Mouse (Mus musculus): ENCODE measurements at regions not wholly inside any gene's neighbourhood (a gene's known extent, or its start where the extent isn't known, plus 50 kb on each side); places are given as distances from the start of the nearest gene placed in this dataset.

- H3ac ChIP-seq (ENCODE audit: control insufficient read depth, insufficient read length) = no peak overlapping the region
- H3K36me3 ChIP-seq (ENCODE audit: control insufficient read depth, insufficient read depth) = no peaks in the 10 kb centered on the region
- H3K79me2 ChIP-seq (ENCODE audit: control insufficient read depth, insufficient read depth) = no peaks in the 10 kb centered on the region
- no peak overlapping the region for H3K4me3 ChIP-seq
- TF ChIP-seq E2F4 (IDR thresholded peaks at IDR 0.05; ENCODE audit: insufficient read depth) (no peak), MYOD1 (IDR thresholded peaks at IDR 0.05; ENCODE audit: control insufficient read depth in 1 of 3, insufficient read length in 2 of 3, low read depth in 2 of 3) (no peak), MAX (IDR thresholded peaks at IDR 0.05; ENCODE audit: low read depth) (no peak), TCF12 (IDR thresholded peaks at IDR 0.05; ENCODE audit: insufficient read depth, poor library complexity, severe bottlenecking) (no peak), MYOG (IDR thresholded peaks at IDR 0.05; ENCODE audit: control insufficient read depth in 1 of 3, insufficient read depth in 1 of 3, insufficient read length in 2 of 3, low read depth in 2 of 3) (no peak), SRF (IDR thresholded peaks at IDR 0.05; ENCODE audit: control insufficient read depth, insufficient read length, low read depth) (no peak)
- no peak overlapping the region for H3K4me2 ChIP-seq (ENCODE audit: low read depth)
- no peaks in the 10 kb centered on the region for H3K27me3 ChIP-seq (ENCODE audit: control insufficient read depth, insufficient read depth, insufficient read length)
Observed at GRCm38 (mm10) chr4:56654327-56654726, 85.5 kb upstream of the Gm26657 start.

- Histone ChIP-seq H3K79me2 (ENCODE audit: control insufficient read depth, insufficient read depth) (no peaks in the 10 kb centered on the region), H3K4me2 (ENCODE audit: low read depth) (no peak overlapping the region), H3K36me3 (ENCODE audit: control insufficient read depth, insufficient read depth) (no peaks in the 10 kb centered on the region), H3K4me3 (no peak overlapping the region), H3K27me3 (ENCODE audit: control insufficient read depth, insufficient read depth, insufficient read length) (no peaks in the 10 kb centered on the region), H3ac (ENCODE audit: control insufficient read depth, insufficient read length) (no peak overlapping the region)
- TF ChIP-seq MAX (IDR thresholded peaks at IDR 0.05; ENCODE audit: low read depth) = no peak
- no peak for TF ChIP-seq MYOD1 (IDR thresholded peaks at IDR 0.05; ENCODE audit: control insufficient read depth in 1 of 3, insufficient read length in 2 of 3, low read depth in 2 of 3)
- TF ChIP-seq USF1 (IDR thresholded peaks at IDR 0.05; ENCODE audit: low read depth) = no peak
- no peak for TF ChIP-seq POLR2AphosphoS2 (IDR thresholded peaks at IDR 0.05; ENCODE audit: insufficient read length, low read depth)
- TF ChIP-seq POLR2A (IDR thresholded peaks at IDR 0.05; ENCODE audit: insufficient read length, low read depth) = no peak
- TF ChIP-seq SRF (IDR thresholded peaks at IDR 0.05; ENCODE audit: control insufficient read depth, insufficient read length, low read depth) = no peak
- no peak for TF ChIP-seq E2F4 (IDR thresholded peaks at IDR 0.05; ENCODE audit: insufficient read depth)
Observed at GRCm38 (mm10) chr4:56652819-56653218, 87.1 kb upstream of the Gm26657 start.

- Histone ChIP-seq H3K36me3 (ENCODE audit: control insufficient read depth, insufficient read depth) (no peaks in the 10 kb centered on the region), H3K27me3 (ENCODE audit: control insufficient read depth, insufficient read depth, insufficient read length) (no peaks in the 10 kb centered on the region), H3ac (ENCODE audit: control insufficient read depth, insufficient read length) (no peak overlapping the region), H3K79me2 (ENCODE audit: control insufficient read depth, insufficient read depth) (no peaks in the 10 kb centered on the region), H3K4me3 (no peak overlapping the region), H3K4me2 (ENCODE audit: low read depth) (no peak overlapping the region)
- no peak for TF ChIP-seq POLR2A (IDR thresholded peaks at IDR 0.05; ENCODE audit: insufficient read length, low read depth)
- TF ChIP-seq MAX (IDR thresholded peaks at IDR 0.05; ENCODE audit: low read depth) = no peak
- TF ChIP-seq REST (IDR thresholded peaks at IDR 0.05; ENCODE audit: insufficient read depth, insufficient read length) = no peak
- no peak for TF ChIP-seq SRF (IDR thresholded peaks at IDR 0.05; ENCODE audit: control insufficient read depth, insufficient read length, low read depth)
Observed at GRCm38 (mm10) chr4:56649731-56650130, 90.1 kb upstream of the Gm26657 start.

GRCm38 (mm10) chr4:56643999-56644962 lies 95.6 kb upstream of the Gm26657 start:
- H3K4me3 ChIP-seq = no peak overlapping the region
- H3K4me2 ChIP-seq (ENCODE audit: low read depth) = peak overlapping the region; percentile 57
- no peaks in the 10 kb centered on the region for H3K36me3 ChIP-seq (ENCODE audit: control insufficient read depth, insufficient read depth)
- H3K79me2 ChIP-seq (ENCODE audit: control insufficient read depth, insufficient read depth) = no peaks in the 10 kb centered on the region
- no peak for TF ChIP-seq POLR2A (IDR thresholded peaks at IDR 0.05; ENCODE audit: insufficient read length, low read depth)
- TF ChIP-seq CEBPB (IDR thresholded peaks at IDR 0.05; ENCODE audit: insufficient read depth, poor library complexity, severe bottlenecking) = peak; percentile 61; the same call in 1 of the 2 replicates
- TF ChIP-seq MYOD1 (IDR thresholded peaks at IDR 0.05; ENCODE audit: control insufficient read depth in 1 of 3, insufficient read length in 2 of 3, low read depth in 2 of 3) = peak in 1 of 3 experiments; percentile 36
- no peak for TF ChIP-seq MAX (IDR thresholded peaks at IDR 0.05; ENCODE audit: low read depth)
- H3ac ChIP-seq (ENCODE audit: control insufficient read depth, insufficient read length) = no peak overlapping the region
- no peaks in the 10 kb centered on the region for H3K27me3 ChIP-seq (ENCODE audit: control insufficient read depth, insufficient read depth, insufficient read length)

GRCm38 (mm10) chr4:56643491-56643890 lies 96.4 kb upstream of the Gm26657 start:
- Histone ChIP-seq H3ac (ENCODE audit: control insufficient read depth, insufficient read length) (no peak overlapping the region), H3K4me2 (ENCODE audit: low read depth) (peak overlapping the region; percentile 57), H3K79me2 (ENCODE audit: control insufficient read depth, insufficient read depth) (no peaks in the 10 kb centered on the region), H3K4me3 (no peak overlapping the region), H3K27me3 (ENCODE audit: control insufficient read depth, insufficient read depth, insufficient read length) (no peaks in the 10 kb centered on the region), H3K36me3 (ENCODE audit: control insufficient read depth, insufficient read depth) (no peaks in the 10 kb centered on the region)
- no peak for TF ChIP-seq POLR2AphosphoS2 (IDR thresholded peaks at IDR 0.05; ENCODE audit: insufficient read length, low read depth)
- TF ChIP-seq POLR2A (IDR thresholded peaks at IDR 0.05; ENCODE audit: insufficient read length, low read depth) = no peak
- TF ChIP-seq REST (IDR thresholded peaks at IDR 0.05; ENCODE audit: insufficient read depth, insufficient read length) = no peak
- no peak for TF ChIP-seq MYOG (IDR thresholded peaks at IDR 0.05; ENCODE audit: control insufficient read depth in 1 of 3, insufficient read depth in 1 of 3, insufficient read length in 2 of 3, low read depth in 2 of 3)

All from myocyte (in vitro differentiated cells).